Mouse (Mus musculus) neutrophil, adult 5-6 weeks (primary cell): Measurements from ENCODE around the gene Rassf5. TPM values are rescaled to one million over a fixed set of nuclear protein-coding genes. Genes with fewer than 3 reads are reported as not detected.

Experiments used
- ATAC-seq: fragments of 151-379, 151-347 bp; 2 replicates; pipeline ENCODE4 v1.8.0; 2017; ENCODE audit warnings: mild to moderate bottlenecking, moderate TSS enrichment; ENCODE audit not compliant: insufficient number of reproducible peaks, poor library complexity, low FRiP score, severe bottlenecking; ENCODE audit errors: extremely low read depth
- total RNA-seq: library from RNA; stranded (forward); fragments of 200-1000 nt; gene quantifications from 2 replicates; pipeline ENCODE4 v1.2.3, GENCODE M21; 2017

The Rassf5 gene
- 193 and 204 TPM in 2 replicates for total RNA-seq

DNA sequence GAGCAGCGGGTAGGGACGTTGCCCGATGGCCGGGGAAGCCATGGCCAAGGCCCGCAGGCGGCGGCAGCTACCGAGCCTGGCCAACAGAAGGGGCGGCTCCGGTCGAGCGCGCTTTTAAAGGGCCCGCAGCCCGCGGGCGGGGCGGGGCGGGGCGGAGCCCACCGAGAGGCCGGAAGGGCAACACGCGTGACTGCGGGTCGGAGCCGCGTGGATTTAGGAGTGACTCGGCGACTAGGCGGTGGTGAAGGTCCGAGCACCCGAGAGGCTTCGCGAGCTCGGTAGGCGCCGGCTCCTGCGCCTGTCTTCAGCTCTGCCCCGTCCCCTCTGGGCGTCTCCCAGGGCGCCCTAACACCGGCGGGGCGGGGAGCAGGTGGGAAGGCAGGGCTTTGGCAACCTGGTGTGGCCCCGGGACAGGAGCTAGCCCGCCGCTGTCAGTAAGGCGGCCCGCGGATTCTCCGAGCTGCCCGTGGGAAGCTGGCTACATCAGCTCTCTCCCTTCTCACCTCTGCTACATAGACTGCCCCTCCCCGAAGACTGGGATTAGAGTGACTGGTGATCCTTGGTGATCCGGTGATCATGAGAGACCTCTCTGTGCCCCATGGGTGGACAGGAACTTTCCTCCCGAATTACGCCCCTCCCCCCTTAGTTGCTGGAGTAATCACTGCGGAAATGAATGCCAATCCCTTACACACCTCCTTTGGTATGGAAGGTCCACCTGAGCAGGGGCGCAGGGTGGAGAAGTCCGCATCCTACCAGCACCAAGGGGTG lies at the start of gene Rassf5:
Gene Rassf5, minus strand, starts transcription at position 170 of the 768 bp plus-strand sequence.
- ATAC-seq, result peak; percentile 29; the same call in 1 of the 2 replicates

DNA sequence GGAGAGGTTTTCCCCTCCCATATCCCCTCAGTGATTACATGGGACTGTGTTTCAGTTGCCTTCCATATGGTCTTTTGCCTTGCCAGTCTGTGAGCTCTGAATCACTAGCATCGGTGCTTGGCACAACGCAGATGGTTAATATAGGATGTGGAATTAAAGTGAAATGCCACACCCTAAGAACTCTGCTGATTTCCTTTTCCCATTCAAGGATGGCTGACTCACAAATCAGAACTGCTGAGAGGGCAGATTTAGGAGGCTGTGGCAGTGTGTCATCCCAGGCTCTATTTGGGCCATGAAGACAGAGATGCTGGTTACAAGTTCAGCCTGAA lies 48.8 kb upstream of the Rassf5 start:
- no peak for ATAC-seq

- no peak for ATAC-seq
Observed at GRCm38 (mm10) chr1:131293221-131293921, 48.3 kb upstream of the Rassf5 start.

DNA sequence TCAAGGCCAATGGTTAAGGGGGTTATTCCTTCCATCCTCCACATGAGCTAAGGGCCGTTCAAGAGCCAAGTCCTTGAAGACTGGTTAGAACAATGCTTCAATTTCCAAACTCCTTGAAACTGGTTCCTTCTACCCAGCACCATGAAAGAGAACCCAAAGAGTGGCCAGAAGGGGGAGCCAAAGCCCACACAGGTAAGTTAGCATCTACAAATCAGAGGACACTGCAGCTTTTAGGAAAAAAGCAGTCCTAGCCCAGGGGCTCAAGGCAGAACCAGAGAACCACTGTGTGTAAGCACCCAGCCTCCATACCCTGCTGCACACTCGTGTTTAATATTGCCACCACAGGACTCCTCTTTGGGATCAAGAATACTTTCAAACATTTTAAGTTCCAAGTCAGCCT lies 45.6 kb upstream of the Rassf5 start:
- no peak for ATAC-seq

DNA sequence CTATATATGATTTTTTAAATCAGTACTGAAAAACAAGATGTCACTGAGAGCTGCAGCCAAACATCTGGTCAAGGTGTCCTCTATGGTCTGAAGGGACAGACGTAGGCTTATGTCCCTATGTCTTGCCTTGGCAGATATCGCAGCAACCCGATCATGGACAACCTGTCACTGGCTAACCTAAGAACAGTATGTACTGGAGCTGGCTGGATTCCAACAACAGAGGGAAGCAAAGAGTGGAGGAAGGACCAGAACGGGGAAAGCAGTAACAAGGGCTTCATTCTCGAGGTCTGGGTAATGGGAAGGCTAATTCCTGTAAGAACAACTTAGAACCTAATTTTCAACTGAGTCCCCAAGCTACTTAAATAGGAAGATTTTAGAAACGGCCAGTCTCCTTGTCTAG lies 43.9 kb upstream of the Rassf5 start:
- no peak for ATAC-seq

- ATAC-seq, result no peak
Observed at GRCm38 (mm10) chr1:131287267-131287666, 42.2 kb upstream of the Rassf5 start.

DNA sequence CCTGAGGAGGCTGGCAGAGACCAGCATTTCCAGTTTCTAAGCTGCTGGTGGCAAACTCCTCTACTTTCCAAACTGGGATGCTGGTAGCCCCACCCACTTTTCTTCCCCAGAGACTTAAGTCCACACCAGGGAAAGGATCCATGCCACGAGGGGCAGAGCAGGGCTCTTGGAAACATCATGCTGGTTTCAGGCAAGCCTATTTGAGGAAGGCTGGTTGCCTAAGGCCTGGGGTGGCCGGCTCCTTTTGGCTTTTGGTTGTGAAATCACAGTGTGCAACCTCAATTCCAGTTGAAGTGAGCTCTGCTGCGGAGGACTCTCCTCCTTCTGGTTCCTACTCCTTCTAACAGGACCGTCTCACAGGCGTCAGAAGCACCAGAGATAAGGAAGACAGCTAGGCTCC lies 41.7 kb upstream of the Rassf5 start:
- ATAC-seq, result peak; percentile 18; the same call in 1 of the 2 replicates

DNA sequence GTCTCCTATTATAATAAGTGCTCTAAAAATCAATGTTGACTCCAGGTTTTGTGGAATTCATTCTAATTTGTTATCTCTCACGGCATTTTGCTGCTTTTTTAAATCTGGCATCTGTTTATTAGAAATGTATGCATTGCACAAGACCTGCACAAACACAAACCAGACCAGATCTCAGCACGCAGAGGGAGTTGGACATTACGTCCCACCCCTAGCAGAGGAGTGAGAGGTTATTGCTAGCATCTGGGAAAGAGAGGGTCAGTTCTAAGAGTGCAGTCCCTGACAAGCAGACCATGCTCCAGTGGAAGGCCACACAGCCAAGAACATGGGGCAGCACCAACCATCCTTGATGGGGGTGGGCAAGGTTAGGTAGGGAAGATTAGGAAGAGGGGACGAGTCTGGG lies 39.6 kb upstream of the Rassf5 start:
- ATAC-seq, result no peak

DNA sequence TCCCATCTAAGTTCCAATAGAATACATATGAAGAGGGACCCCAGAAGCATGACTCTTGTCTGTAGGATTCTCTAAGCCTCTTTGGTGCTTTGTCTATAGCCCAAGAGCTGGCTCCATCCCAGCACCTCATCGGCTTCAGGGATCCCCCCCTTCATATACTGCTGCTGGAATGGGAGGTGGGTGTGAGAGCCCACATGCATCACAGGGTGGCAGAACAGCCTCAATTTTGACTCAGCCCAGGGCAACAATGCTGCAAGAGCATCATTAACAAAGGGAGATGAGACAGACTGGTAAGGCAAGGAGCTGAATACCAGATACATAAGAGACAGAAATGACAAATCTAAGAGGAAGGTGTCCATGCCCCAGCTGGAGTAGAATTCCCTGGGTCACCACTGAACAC lies 39.1 kb upstream of the Rassf5 start:
- no peak for ATAC-seq

DNA sequence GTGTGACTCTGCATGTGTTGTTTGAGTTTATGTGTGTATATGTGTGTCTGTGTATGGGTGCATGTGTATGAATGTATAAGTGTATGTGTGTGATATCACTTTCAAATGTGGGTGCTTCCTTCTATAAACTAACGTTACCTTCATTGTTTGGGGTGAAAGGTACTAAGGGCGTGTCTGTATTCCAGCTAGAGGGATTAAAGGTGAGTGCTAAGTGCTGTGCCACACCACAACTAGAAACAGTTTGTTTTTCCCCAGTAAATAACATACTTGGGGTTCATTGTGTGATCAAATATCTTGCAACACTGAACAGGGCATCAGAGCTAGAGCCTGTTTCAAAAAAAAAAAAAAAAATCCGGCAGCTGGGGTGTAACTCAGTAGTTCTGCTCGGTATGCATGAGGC lies 36.7 kb upstream of the Rassf5 start:
- ATAC-seq, result no peak

DNA sequence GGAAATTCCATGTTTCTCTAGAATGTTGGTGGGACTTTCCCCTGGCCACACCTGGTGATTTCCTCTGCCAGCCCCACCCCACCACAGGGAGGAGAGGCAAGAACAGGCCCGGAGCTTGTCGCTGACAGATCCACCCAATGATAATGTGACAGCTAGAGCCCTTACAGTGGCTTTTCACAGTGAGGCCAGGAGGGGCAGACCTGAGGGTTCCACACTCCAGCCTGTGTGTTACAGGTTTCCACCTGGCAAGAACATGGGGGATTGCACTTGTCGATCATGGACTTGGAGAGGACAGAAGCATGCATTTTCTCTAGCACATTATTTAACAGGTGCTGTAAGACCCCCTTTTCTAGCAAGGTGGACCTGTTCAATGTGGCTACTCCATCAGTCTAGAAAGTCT lies 35.2 kb upstream of the Rassf5 start:
- ATAC-seq, result peak; percentile 39; the same call in 1 of the 2 replicates

DNA sequence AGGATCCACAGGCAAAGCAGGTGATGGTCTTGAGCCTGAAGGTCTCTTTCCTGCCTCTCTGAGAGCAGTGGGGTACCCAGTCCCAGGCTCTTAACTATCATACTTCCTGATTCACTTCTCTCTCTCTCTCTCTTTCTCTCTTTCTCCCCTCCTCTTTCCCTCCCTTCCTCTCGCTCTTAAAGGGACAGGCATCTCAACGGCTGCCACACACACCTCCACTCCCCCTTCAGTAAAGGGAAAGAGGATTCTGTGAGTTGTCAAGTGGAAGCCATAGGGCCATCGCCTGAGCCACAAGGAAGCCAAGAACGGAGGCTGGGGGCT lies 34.4 kb upstream of the Rassf5 start, which contains the start of gene Ikbke:
Gene Ikbke, minus strand, starts transcription at position 151 of the 321 bp plus-strand sequence.
- no peak for ATAC-seq

DNA sequence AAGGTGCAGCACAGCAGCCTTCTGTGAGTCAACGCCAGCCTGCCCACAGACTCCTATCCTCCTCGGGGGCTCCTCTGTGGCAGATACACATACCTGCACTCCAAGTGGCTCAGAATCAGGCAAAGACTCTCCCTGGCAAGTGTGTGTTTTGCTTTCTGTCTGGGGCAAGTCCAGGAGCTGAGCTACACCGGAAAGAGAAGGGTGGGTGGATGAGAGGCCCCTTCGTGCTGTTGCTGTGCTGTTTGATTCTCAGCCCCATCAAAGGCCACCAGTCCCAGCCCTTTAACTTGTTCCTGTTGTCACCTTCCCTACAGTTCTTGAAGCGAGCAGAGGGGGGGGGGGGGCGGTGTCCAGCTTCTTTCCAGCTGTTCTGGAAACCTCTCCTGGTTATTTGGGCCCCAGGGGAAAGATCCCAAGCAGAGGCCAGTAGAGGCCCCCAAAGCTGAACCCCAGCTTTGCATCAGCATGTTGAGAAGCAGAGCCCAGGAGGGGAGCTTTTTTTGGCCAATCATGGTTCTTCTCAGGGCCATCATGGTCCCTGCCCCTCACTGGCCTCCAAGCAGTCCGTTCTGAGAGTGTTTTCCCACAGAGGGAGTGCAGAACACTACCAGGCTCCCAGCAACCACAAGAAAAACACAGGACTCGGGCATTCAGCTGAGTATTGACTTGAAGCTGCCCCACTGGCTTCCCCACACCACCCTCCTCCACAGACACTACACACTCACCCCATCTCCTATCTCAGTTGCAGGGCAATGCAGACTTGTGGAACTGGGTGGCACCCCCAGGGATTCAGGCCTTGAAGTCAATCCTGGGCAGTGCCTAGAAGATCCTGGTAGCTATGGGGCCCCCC lies 33.8 kb upstream of the Rassf5 start:
- no peak for ATAC-seq

GRCm38 (mm10) chr1:131276831-131277230 lies 31.8 kb upstream of the Rassf5 start:
- 0 out of 2 replicates have a peak, but pooled peaks have one; percentile 6 for ATAC-seq

DNA sequence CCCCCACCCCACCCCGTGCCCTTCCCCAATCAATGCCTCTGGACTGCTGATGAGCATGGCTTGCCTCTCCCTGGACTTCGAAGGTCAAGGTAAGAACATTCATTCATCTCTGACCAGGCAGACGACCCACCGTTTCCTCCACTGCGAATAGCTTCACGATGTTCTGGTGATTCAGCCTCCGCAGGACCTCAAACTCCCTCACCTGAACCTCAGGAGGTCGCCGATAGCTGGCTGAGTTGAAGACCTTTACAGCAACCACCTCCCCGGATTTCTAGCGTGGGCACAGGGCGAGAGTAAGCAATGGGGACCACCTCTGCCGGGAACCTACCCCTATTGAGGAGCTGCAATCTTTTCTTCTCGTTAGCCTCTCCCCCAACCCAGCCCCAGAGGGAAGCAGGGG lies 30.5 kb upstream of the Rassf5 start:
- no peak for ATAC-seq

DNA sequence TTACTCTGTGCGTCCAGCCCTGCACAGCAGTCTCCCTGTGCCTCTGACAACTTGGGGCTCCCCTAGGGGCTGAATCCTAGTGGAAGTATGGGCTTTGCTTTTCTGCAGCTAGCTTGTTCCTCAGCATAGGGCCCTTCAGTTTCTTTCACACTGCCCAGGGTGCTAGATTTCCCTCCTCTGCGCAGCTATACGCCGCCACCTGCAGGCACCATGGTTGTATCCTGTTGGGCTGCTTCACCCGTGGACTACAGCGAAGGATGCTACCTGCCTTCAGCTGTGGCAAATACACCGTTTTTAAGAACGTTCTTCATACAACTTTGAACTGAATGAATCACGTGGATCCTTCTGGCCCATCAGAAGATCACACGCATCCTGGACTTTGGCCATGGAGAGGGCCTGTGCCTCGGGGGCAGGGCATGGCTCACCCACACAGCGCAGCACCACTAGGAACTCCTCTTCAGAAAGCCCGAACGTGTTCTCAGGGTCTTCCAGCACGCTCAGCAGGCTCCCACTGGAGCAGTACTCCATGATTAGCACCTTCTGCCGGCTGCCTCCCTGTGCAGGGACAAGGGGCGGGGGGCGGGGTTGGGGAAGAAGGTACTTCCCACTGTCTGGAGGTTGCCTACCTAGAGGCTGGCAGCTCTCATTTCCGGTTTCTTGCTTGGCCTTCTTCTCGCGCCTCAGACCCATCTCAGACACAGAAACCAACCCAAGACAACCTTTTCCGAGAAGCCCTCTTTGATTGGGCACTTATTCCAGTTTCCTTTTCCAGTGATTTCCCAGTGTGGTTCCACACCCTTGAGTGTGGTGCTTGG lies 29.9 kb upstream of the Rassf5 start:
- no peak for ATAC-seq

GRCm38 (mm10) chr1:131269797-131270578 lies 24.9 kb upstream of the Rassf5 start:
- ATAC-seq, result peak; percentile 68

DNA sequence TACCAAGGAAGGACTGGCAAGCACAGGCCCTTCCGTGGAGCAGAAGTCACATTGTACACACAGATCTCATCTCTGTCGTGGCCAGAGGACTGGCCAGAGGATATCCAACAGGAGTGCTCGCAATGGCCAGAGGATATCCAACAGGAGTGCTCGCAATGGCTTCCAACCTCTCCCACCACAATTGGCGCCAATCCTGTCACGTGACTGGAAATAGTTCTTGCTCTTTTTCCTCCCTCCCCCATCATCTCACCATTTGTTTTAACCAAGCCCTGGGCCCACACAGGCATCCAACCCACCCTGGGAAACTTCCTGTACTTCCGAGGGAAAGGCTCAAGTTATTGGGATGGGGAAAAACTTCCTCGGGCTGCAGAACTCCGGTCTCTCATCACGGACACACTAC lies 23.7 kb upstream of the Rassf5 start:
- ATAC-seq, result no peak
